Mouse (Mus musculus) megakaryocyte, embryonic 14.5 days (primary cell): Measurements from ENCODE around the gene Smad6.

Experiments used
- FLI1 ChIP-seq: IDR thresholded peaks from 2 replicates; pipeline ENCODE4 v1.6.1; 2012; ENCODE audit warnings: low read length, inconsistent platforms, mixed read lengths
- GATA1 ChIP-seq: IDR thresholded peaks from 3 replicates; pipeline ENCODE4 v1.6.1; 2012; ENCODE audit warnings: mixed read lengths, low read length, inconsistent platforms, borderline replicate concordance

DNA sequence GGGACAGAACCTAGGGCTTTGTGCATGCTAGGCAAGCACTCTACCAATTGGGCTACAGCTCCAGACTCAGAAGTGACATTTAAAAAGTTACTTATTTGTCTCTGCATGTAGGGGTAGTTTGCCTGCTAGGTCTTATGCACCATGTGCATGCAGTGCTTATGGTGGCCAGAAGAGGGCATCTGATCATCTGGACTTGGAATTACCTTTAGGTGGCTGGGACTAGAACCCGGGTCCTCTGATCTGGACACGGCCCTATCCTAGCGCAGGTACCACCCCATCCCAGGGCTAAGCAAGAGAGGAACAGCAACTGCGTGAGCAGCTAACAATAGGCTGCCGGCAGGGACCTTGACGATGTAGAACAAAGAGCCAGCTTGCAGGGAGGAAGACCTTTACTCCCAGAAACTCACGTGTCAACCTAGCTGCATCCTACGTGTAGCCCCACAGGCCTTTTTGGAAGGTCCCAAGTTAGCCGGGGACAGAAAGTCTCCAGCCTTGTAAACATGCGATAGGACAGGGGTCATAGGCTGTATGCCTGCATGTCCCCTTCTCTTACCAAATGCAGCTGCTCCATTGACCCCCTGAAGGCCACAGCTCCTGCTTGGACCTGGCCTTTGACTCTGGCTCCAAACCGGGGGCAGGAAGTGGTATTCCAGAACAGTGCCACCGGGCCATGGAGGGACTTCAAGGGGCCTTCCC is 38.8 kb downstream of the Smad6 start:
- TF ChIP-seq GATA1 (no peak), FLI1 (no peak)
